18 mouse cellular contexts compared by ENCODE assay signal in genomic region chr3:95518891-95519290, GRCm38 (mm10). TPM values are rescaled to one million over a fixed set of nuclear protein-coding genes. Genes with fewer than 3 reads are reported as not detected.
DNase-seq lines count a peak whose midpoint lies in the region; ATAC-seq lines count a peak whose summit lies in the region.
"Had no signal": no experiment of that assay in that cellular context is flagged by ENCODE, and none has a peak within 500 bp of the region (broad histone marks: within the 10 kb centered on the region; RNA-seq: fewer than 3 reads in every experiment).

No protein-coding gene starts in this region.

- peaks cover 16% of the 10 kb centered on the region for H3K4me1 ChIP-seq in heart, embryonic 10.5 days
- peaks cover 91% of the 10 kb centered on the region for H3K4me1 ChIP-seq in liver, embryonic 13.5 days (replicated peaks)
- H3K4me1 ChIP-seq in forebrain, embryonic 16.5 days (replicated peaks; ENCODE audit: control insufficient read depth, insufficient read depth, low read length), result no peaks in the 10 kb centered on the region

- no peak for DNase-seq in heart, embryonic 10.5 days (ENCODE audit: low spot score)
- no peak for DNase-seq in heart, postnatal 10 days
- peak; percentile 42 to 70 for DNase-seq in spleen, postnatal 4 days (ENCODE audit: low spot score in 2 of 2)
- DNase-seq in spleen, adult 12 weeks (ENCODE audit: low spot score), result no peak
- peak; percentile 26 for DNase-seq in liver, embryonic 13.5 days
- no peak for DNase-seq in cerebellum, adult 11-12 months
- no peak for DNase-seq in kidney, postnatal 14 days
- DNase-seq: cerebellum, adult 9-10 months; gastrocnemius, postnatal 10 days; kidney, postnatal 10 days; right cerebral cortex, postnatal 4 days had no signal

- H3K4me3 ChIP-seq in heart, embryonic 10.5 days, result no peak overlapping the region
- no peak overlapping the region for H3K4me3 ChIP-seq in liver, embryonic 13.5 days (replicated peaks)
- H3K4me3 ChIP-seq in forebrain, embryonic 16.5 days (replicated peaks; ENCODE audit: low read length), result no peak overlapping the region
- H3K4me3 ChIP-seq: embryonic facial prominence, embryonic 12.5 days; forebrain, embryonic 15.5 days had no signal

- H3K9ac ChIP-seq in liver, embryonic 13.5 days, result peak overlapping the region; percentile 60
- no peak overlapping the region for H3K9ac ChIP-seq in forebrain, embryonic 16.5 days (replicated peaks; ENCODE audit: low read depth, low read length)
- H3K9ac ChIP-seq: embryonic facial prominence, embryonic 12.5 days; forebrain, embryonic 15.5 days had no signal

- H3K9me3 ChIP-seq in heart, embryonic 10.5 days, result no peaks in the 10 kb centered on the region
- no peaks in the 10 kb centered on the region for H3K9me3 ChIP-seq in liver, embryonic 13.5 days (replicated peaks)
- no peaks in the 10 kb centered on the region for H3K9me3 ChIP-seq in forebrain, embryonic 16.5 days (ENCODE audit: control insufficient read depth, low read length)
- H3K9me3 ChIP-seq: embryonic facial prominence, embryonic 12.5 days; forebrain, embryonic 15.5 days had no signal

- intact Hi-C loops in heart, postnatal 10 days (cut with DNase I), result loop anchor here (5.0 to 10.0 kb wide), 2 partner anchors 68 to 96 kb away; partner anchors contain the start of gene Golph3l

- H3K27ac ChIP-seq in heart, embryonic 10.5 days, result peak overlapping the region; percentile 70
- peak overlapping the region; percentile 95 for H3K27ac ChIP-seq in liver, embryonic 13.5 days
- H3K27ac ChIP-seq in forebrain, embryonic 16.5 days (ENCODE audit: low read length), result no peak overlapping the region
- H3K27ac ChIP-seq: embryonic facial prominence, embryonic 12.5 days; forebrain, embryonic 15.5 days had no signal

- H3K4me2 ChIP-seq in liver, embryonic 13.5 days, result peak overlapping the region; percentile 56
- H3K4me2 ChIP-seq in forebrain, embryonic 16.5 days (ENCODE audit: low read length), result no peak overlapping the region
- H3K4me2 ChIP-seq: embryonic facial prominence, embryonic 12.5 days; forebrain, embryonic 15.5 days; midbrain, embryonic 11.5 days had no signal

- ATAC-seq in liver, embryonic 13.5 days (ENCODE audit: low read depth), result peak; percentile 39
- ATAC-seq in forebrain, embryonic 16.5 days, result no peak
- ATAC-seq: forebrain, embryonic 15.5 days had no signal

- H3K27me3 ChIP-seq in heart, embryonic 10.5 days (ENCODE audit: insufficient read depth, poor library complexity, severe bottlenecking), result no peaks in the 10 kb centered on the region
- H3K27me3 ChIP-seq in liver, embryonic 13.5 days, result no peaks in the 10 kb centered on the region
- no peaks in the 10 kb centered on the region for H3K27me3 ChIP-seq in forebrain, embryonic 16.5 days (replicated peaks; ENCODE audit: control insufficient read depth, insufficient read depth, low read length)
- H3K27me3 ChIP-seq: embryonic facial prominence, embryonic 12.5 days; forebrain, embryonic 15.5 days had no signal

- whole genome bisulfite sequencing in heart, embryonic 10.5 days, result 71% methylated on average over 7 of the region's 7 CpGs
- 40% methylated on average over 7 of the region's 7 CpGs for WGBS in liver, embryonic 13.5 days (ENCODE audit: insufficient replicate concordance)
- WGBS in forebrain, embryonic 16.5 days, result 83% methylated on average over 7 of the region's 7 CpGs

- no peaks in the 10 kb centered on the region for H3K36me3 ChIP-seq in heart, embryonic 10.5 days
- no peaks in the 10 kb centered on the region for H3K36me3 ChIP-seq in liver, embryonic 13.5 days
- no peaks in the 10 kb centered on the region for H3K36me3 ChIP-seq in forebrain, embryonic 16.5 days (ENCODE audit: control insufficient read depth, insufficient read depth)
- H3K36me3 ChIP-seq: embryonic facial prominence, embryonic 12.5 days; forebrain, embryonic 15.5 days had no signal

RNA-seq across cellular contexts. Expression of gene Ctss, which starts 7.7 kb away (rescaled TPM):
- 0.96 and 1.9 TPM in 2 replicates for polyA plus RNA-seq in heart, embryonic 10.5 days (2016; fragmentation: Nextera tagmentation; extraction: Ambion mirVana)
- total RNA-seq in heart, postnatal 10 days (2021), result 1 to 10 TPM; 8.1 to 9.0 TPM
- polyA plus RNA-seq in liver, embryonic 13.5 days (2015; fragmentation: Nextera tagmentation; extraction: Ambion mirVana), result 19.8 and 20.8 TPM in 2 replicates
- polyA plus RNA-seq in forebrain, embryonic 16.5 days (2015; fragmentation: Nextera tagmentation; extraction: Ambion mirVana), result 11.0 and 11.1 TPM in 2 replicates

RNA-seq across cellular contexts. Expression of gene Ctsk, which starts 19.8 kb away (rescaled TPM):
- 4.2 and 10.2 TPM in 2 replicates for polyA plus RNA-seq in heart, embryonic 10.5 days (2016; fragmentation: Nextera tagmentation; extraction: Ambion mirVana)
- 10 to 100 TPM; 17.5 to 17.9 TPM for total RNA-seq in heart, postnatal 10 days (2021)
- 1.7 and 1.9 TPM in 2 replicates for polyA plus RNA-seq in liver, embryonic 13.5 days (2015; fragmentation: Nextera tagmentation; extraction: Ambion mirVana)
- 3.2 and 8.4 TPM in 2 replicates for polyA plus RNA-seq in forebrain, embryonic 16.5 days (2015; fragmentation: Nextera tagmentation; extraction: Ambion mirVana)

RNA-seq across cellular contexts. Expression of gene Hormad1, which starts 40.6 kb away (rescaled TPM):
- polyA plus RNA-seq in heart, embryonic 10.5 days (2016; fragmentation: Nextera tagmentation; extraction: Ambion mirVana), result 0.19 TPM in 1 of 2 replicates, not detected in the other
- total RNA-seq in heart, postnatal 10 days (2021), result not detected
- 0.12 TPM in 1 of 2 replicates, not detected in the other for polyA plus RNA-seq in liver, embryonic 13.5 days (2015; fragmentation: Nextera tagmentation; extraction: Ambion mirVana)
- polyA plus RNA-seq in forebrain, embryonic 16.5 days (2015; fragmentation: Nextera tagmentation; extraction: Ambion mirVana), result not detected in 2 replicates
- total RNA-seq: gastrocnemius, postnatal 10 days had no signal
- polyA plus RNA-seq: brain, embryonic 14.5 days; embryonic facial prominence, embryonic 12.5 days; forebrain, embryonic 15.5 days; heart, embryonic 16.5 days; limb, embryonic 14.5 days; midbrain, embryonic 11.5 days had no signal

Comparison
In these comparisons a context has a peak if more than half of its experiments do, and no peak if none do; other contexts are left out.
1. DNase-seq: peak in spleen, postnatal 4 days (2 of 2) and liver, embryonic 13.5 days (single experiment); none in heart, embryonic 10.5 days (single experiment), heart, postnatal 10 days (0 of 2), spleen, adult 12 weeks (single experiment), cerebellum, adult 11-12 months (single experiment) and kidney, postnatal 14 days (single experiment).